Mouse (Mus musculus): ENCODE results near the gene Nxpe3. TPM values are rescaled to one million over a fixed set of nuclear protein-coding genes. Genes with fewer than 3 reads are reported as not detected.

Gene Nxpe3
- polyA plus RNA-seq, 1 experiment, result 1.3 TPM

DNA sequence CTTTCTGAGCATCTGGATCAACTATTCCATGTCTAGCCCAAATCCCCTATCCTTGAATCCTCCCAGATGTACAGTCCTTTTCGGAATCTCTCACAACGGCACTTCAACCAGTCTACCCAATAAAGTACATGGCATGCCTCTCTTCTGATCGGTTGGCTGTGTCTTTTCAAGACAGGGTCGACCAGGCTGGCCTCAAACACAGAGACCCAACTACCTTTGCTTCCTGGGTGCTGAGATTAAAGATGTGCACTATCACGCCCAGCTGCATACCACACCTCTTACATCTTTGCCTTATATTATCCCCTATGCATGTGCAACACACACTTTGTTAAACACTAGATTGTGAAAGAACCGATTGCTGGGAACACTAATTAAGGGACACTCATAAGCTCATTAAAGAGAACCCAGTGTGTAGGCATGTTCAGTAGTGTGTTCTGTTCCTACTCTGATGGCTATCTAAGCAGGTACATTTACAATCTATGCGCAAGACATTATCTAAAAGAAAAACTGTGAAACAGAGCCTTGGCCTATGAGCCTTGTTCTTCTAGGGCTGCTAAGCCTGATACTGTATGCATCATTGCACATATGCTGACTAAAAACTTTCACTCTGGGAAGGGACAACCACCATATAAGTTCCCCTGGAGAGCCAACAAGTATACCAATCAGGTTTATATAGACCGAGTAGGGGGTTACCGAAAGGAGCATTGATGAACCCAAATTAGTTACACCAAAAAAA, 85.1 kb downstream of the Nxpe3 start:
- H3K79me3 ChIP-seq (ENCODE audit: low read depth), result peaks cover 7% of the 10 kb centered on the region
- TF ChIP-seq USF1 (IDR thresholded peaks at IDR 0.05; ENCODE audit: low read depth) (no peak), MYOG (IDR thresholded peaks at IDR 0.05; ENCODE audit: control insufficient read depth, extremely low read depth, insufficient read length) (no peak), CEBPB (IDR thresholded peaks at IDR 0.05; ENCODE audit: low read depth) (no peak), MAX (IDR thresholded peaks at IDR 0.05) (no peak), MYOD1 (IDR thresholded peaks at IDR 0.05; ENCODE audit: control insufficient read depth, insufficient read length, low read depth) (no peak), FOSL1 (IDR thresholded peaks at IDR 0.05; ENCODE audit: insufficient read depth, low read length, poor library complexity, severe bottlenecking) (no peak), CTCF (IDR thresholded peaks at IDR 0.05; ENCODE audit: control insufficient read depth, insufficient read depth, insufficient read length) (no peak)
- no peak overlapping the region for H3K4me3 ChIP-seq (ENCODE audit: insufficient read depth, poor library complexity, severe bottlenecking)
- H3K27me3 ChIP-seq (ENCODE audit: control insufficient read depth, insufficient read depth, insufficient read length), result no peaks in the 10 kb centered on the region
- no peak overlapping the region for H3ac ChIP-seq (ENCODE audit: control insufficient read depth, insufficient read length, low read depth)
- peaks cover 14% of the 10 kb centered on the region for H3K79me2 ChIP-seq (ENCODE audit: control insufficient read depth, insufficient read depth)
- peaks cover 54% of the 10 kb centered on the region for H3K36me3 ChIP-seq (ENCODE audit: control insufficient read depth, insufficient read depth)

- Histone ChIP-seq H3ac (ENCODE audit: control insufficient read depth, insufficient read length, low read depth) (no peak overlapping the region), H3K79me2 (ENCODE audit: control insufficient read depth, insufficient read depth) (peaks cover 7% of the 10 kb centered on the region), H3K4me3 (ENCODE audit: insufficient read depth, poor library complexity, severe bottlenecking) (no peak overlapping the region), H3K79me3 (ENCODE audit: low read depth) (peaks cover 3% of the 10 kb centered on the region), H3K36me3 (ENCODE audit: control insufficient read depth, insufficient read depth) (peaks cover 48% of the 10 kb centered on the region), H3K27me3 (ENCODE audit: control insufficient read depth, insufficient read depth, insufficient read length) (no peaks in the 10 kb centered on the region)
- TF ChIP-seq MAX (IDR thresholded peaks at IDR 0.05) (no peak), FOSL1 (IDR thresholded peaks at IDR 0.05; ENCODE audit: insufficient read depth, low read length, poor library complexity, severe bottlenecking) (no peak), USF1 (IDR thresholded peaks at IDR 0.05; ENCODE audit: low read depth) (no peak), CEBPB (IDR thresholded peaks at IDR 0.05; ENCODE audit: low read depth) (no peak), MYOG (IDR thresholded peaks at IDR 0.05; ENCODE audit: control insufficient read depth, extremely low read depth, insufficient read length) (no peak)
Observed at GRCm38 (mm10) chr16:55809345-55809744, 85.7 kb downstream of the Nxpe3 start.

DNA sequence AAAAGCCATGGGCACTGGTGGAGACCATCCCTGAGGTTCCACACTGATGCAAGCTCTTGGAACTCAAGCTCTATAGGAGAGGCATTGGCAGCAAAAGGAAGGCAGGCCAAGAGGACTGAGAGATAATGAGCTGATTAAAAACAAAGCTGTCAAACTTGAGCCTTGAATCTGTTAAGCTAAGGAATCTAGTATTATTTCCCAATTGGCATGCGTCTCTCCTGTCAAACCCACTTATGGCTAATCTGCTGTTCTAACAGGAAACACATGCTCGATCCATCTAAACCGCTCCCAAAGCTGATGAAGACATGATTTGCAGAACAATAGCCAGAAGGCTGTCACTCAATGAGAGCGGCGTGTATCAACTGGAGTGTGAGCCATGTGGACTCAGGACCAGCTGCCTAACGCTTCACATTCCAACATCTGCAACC, 87.6 kb downstream of the Nxpe3 start:
- TF ChIP-seq USF1 (IDR thresholded peaks at IDR 0.05; ENCODE audit: low read depth) (no peak), CEBPB (IDR thresholded peaks at IDR 0.05; ENCODE audit: low read depth) (no peak), MYOD1 (IDR thresholded peaks at IDR 0.05; ENCODE audit: control insufficient read depth, insufficient read length, low read depth) (no peak), CTCF (IDR thresholded peaks at IDR 0.05; ENCODE audit: control insufficient read depth, insufficient read depth, insufficient read length) (no peak)

GRCm38 (mm10) chr16:55804799-55805198, 90.3 kb downstream of the Nxpe3 start:
- Histone ChIP-seq H3K36me3 (ENCODE audit: control insufficient read depth, insufficient read depth) (peaks cover 2% of the 10 kb centered on the region), H3ac (ENCODE audit: control insufficient read depth, insufficient read length, low read depth) (no peak overlapping the region), H3K79me2 (ENCODE audit: control insufficient read depth, insufficient read depth) (no peaks in the 10 kb centered on the region), H3K79me3 (ENCODE audit: low read depth) (no peaks in the 10 kb centered on the region), H3K4me3 (ENCODE audit: insufficient read depth, poor library complexity, severe bottlenecking) (no peak overlapping the region), H3K27me3 (ENCODE audit: control insufficient read depth, insufficient read depth, insufficient read length) (no peaks in the 10 kb centered on the region)
- TF ChIP-seq MYOD1 (IDR thresholded peaks at IDR 0.05; ENCODE audit: control insufficient read depth, insufficient read length, low read depth) (no peak), CEBPB (IDR thresholded peaks at IDR 0.05; ENCODE audit: low read depth) (no peak)

More for the DNA sequence above, 87.6 kb downstream of the Nxpe3 start:
- no peak overlapping the region for H3ac ChIP-seq (ENCODE audit: control insufficient read depth, insufficient read length, low read depth)
- H3K79me2 ChIP-seq (ENCODE audit: control insufficient read depth, insufficient read depth), result no peaks in the 10 kb centered on the region
- no peaks in the 10 kb centered on the region for H3K79me3 ChIP-seq (ENCODE audit: low read depth)
- H3K36me3 ChIP-seq (ENCODE audit: control insufficient read depth, insufficient read depth), result peaks cover 30% of the 10 kb centered on the region
- no peak overlapping the region for H3K4me3 ChIP-seq (ENCODE audit: insufficient read depth, poor library complexity, severe bottlenecking)
- H3K27me3 ChIP-seq (ENCODE audit: control insufficient read depth, insufficient read depth, insufficient read length), result no peaks in the 10 kb centered on the region

GRCm38 (mm10) chr16:55801629-55802028, 93.5 kb downstream of the Nxpe3 start:
- no peaks in the 10 kb centered on the region for H3K79me3 ChIP-seq (ENCODE audit: low read depth)
- no peaks in the 10 kb centered on the region for H3K27me3 ChIP-seq (ENCODE audit: control insufficient read depth, insufficient read depth, insufficient read length)
- H3K4me3 ChIP-seq (ENCODE audit: insufficient read depth, poor library complexity, severe bottlenecking), result no peak overlapping the region
- H3K79me2 ChIP-seq (ENCODE audit: control insufficient read depth, insufficient read depth), result no peaks in the 10 kb centered on the region
- H3ac ChIP-seq (ENCODE audit: control insufficient read depth, insufficient read length, low read depth), result no peak overlapping the region
- no peak for TF ChIP-seq CTCF (IDR thresholded peaks at IDR 0.05; ENCODE audit: control insufficient read depth, insufficient read depth, insufficient read length)
- no peak for TF ChIP-seq MAX (IDR thresholded peaks at IDR 0.05)
- TF ChIP-seq FOSL1 (IDR thresholded peaks at IDR 0.05; ENCODE audit: insufficient read depth, low read length, poor library complexity, severe bottlenecking), result no peak
- TF ChIP-seq USF1 (IDR thresholded peaks at IDR 0.05; ENCODE audit: low read depth), result no peak
- TF ChIP-seq MYOD1 (IDR thresholded peaks at IDR 0.05; ENCODE audit: control insufficient read depth, insufficient read length, low read depth), result no peak
- TF ChIP-seq CEBPB (IDR thresholded peaks at IDR 0.05; ENCODE audit: low read depth), result no peak
- no peak for TF ChIP-seq MYOG (IDR thresholded peaks at IDR 0.05; ENCODE audit: control insufficient read depth, extremely low read depth, insufficient read length)
- H3K36me3 ChIP-seq (ENCODE audit: control insufficient read depth, insufficient read depth), result no peaks in the 10 kb centered on the region

DNA sequence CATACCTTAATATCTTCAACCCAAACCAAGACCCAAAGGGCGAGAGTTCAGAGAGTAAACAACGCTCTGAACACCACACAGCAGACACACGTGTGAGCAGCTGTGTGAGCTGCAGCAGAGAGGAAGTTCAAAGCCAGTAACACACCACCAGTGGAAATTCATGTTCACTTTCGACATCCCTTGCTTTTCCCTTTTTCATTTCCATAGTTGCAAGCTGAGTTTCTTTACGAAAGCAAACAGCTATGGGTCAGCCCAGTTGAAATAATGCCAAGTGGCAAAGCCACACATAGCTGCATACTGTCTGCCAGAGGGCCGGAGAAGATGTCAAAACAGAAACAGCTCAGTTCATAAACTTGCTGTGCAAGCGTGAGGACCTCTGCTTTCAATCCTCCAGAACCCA, 96.2 kb downstream of the Nxpe3 start:
- no peak overlapping the region for H3K4me3 ChIP-seq (ENCODE audit: insufficient read depth, poor library complexity, severe bottlenecking)
- H3ac ChIP-seq (ENCODE audit: control insufficient read depth, insufficient read length, low read depth), result no peak overlapping the region
- no peak for TF ChIP-seq USF1 (IDR thresholded peaks at IDR 0.05; ENCODE audit: low read depth)
- TF ChIP-seq CTCF (IDR thresholded peaks at IDR 0.05; ENCODE audit: control insufficient read depth, insufficient read depth, insufficient read length), result no peak
- no peak for TF ChIP-seq MYOD1 (IDR thresholded peaks at IDR 0.05; ENCODE audit: control insufficient read depth, insufficient read length, low read depth)
- no peak for TF ChIP-seq FOSL1 (IDR thresholded peaks at IDR 0.05; ENCODE audit: insufficient read depth, low read length, poor library complexity, severe bottlenecking)
- no peak for TF ChIP-seq MAX (IDR thresholded peaks at IDR 0.05)
- no peak for TF ChIP-seq CEBPB (IDR thresholded peaks at IDR 0.05; ENCODE audit: low read depth)
- TF ChIP-seq MYOG (IDR thresholded peaks at IDR 0.05; ENCODE audit: control insufficient read depth, extremely low read depth, insufficient read length), result no peak
- H3K79me3 ChIP-seq (ENCODE audit: low read depth), result no peaks in the 10 kb centered on the region
- H3K27me3 ChIP-seq (ENCODE audit: control insufficient read depth, insufficient read depth, insufficient read length), result no peaks in the 10 kb centered on the region
- no peaks in the 10 kb centered on the region for H3K79me2 ChIP-seq (ENCODE audit: control insufficient read depth, insufficient read depth)
- no peaks in the 10 kb centered on the region for H3K36me3 ChIP-seq (ENCODE audit: control insufficient read depth, insufficient read depth)
